Mouse (Mus musculus): ENCODE data around the gene Enkd1.

DNA sequence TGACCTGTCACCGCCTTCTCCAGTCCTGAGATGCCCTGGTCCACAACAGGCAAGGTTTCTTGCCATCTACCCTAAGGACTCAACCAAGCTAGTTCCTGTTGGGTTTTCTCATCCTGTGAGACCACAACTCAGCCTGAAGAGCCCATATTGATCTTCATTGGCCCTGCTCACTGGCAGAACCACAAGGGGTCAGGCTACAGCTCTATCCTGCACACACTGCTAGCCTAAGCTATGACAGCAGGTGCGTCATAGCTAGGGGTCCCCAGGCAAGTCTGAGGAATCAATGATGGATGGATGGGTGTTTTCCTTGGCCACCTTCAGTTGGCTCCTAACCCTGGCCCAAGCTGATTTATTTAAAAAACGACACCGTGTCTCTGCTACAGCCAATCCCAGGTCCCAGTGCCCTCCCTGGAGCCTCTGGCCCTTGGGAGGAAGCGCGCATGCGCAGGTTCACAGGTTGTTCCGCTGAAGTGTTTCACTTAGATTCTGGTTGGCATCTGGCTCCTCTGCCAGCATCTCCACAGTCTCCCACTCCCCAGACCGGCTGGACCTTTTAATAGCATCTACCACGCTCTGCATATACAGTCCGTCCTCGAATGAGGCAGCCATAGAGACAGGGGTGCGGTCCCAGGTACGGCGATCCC lies 8.4 kb upstream of the Enkd1 start:
- no peak for TF ChIP-seq CTCF (IDR thresholded peaks at IDR 0.05; ENCODE audit: extremely low read depth, insufficient read length, insufficient replicate concordance, low read depth, low read length)
- no peak for TF ChIP-seq POLR2A (IDR thresholded peaks at IDR 0.05; ENCODE audit: low read depth, low read length)

Data from small intestine, adult 2 months (tissue).